Mouse (Mus musculus): ENCODE data around the gene Zfpm1. TPM values are rescaled to one million over a fixed set of nuclear protein-coding genes. Genes with fewer than 3 reads are reported as not detected.

Zfpm1 gene
- polyA plus RNA-seq, 1 experiment from 2014 or later, result 0.65 TPM

DNA sequence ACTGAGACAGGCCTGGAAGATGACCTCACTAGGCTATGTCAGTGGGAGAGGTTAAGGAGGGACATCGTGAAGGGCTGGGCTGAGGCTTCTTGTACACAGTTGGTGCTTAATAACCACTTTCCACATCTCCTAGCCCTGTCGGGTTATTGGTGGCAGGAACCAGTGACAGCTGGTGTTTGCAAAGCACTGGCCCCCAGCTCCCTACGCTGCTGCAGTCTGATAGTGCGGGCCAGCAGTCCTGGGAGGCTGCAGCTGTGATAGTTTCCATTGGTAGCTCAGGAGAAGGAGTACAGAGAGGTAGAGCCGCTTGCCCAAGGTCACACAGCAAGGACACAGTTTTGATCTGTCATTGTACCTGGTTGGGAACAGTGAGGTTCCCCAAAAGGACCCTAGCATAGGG lies 19.9 kb downstream of the Zfpm1 start:
- Histone ChIP-seq H3K9ac (replicated peaks; ENCODE audit: low read depth, low read length) (no peak overlapping the region), H3K4me2 (ENCODE audit: low read length) (no peak overlapping the region), H3K36me3 (ENCODE audit: control insufficient read depth, insufficient read depth) (no peaks in the 10 kb centered on the region), H3K4me1 (replicated peaks; ENCODE audit: control insufficient read depth, insufficient read depth, low read length) (no peaks in the 10 kb centered on the region), H3K9me3 (ENCODE audit: control insufficient read depth, low read length) (no peaks in the 10 kb centered on the region), H3K4me3 (replicated peaks; ENCODE audit: low read length) (no peak overlapping the region), H3K27ac (ENCODE audit: low read length) (no peak overlapping the region), H3K27me3 (replicated peaks; ENCODE audit: control insufficient read depth, insufficient read depth, low read length) (no peaks in the 10 kb centered on the region)
- 84% methylated on average over 5 of the region's 5 CpGs for WGBS
- ATAC-seq, result no peak

- Histone ChIP-seq H3K4me1 (replicated peaks; ENCODE audit: control insufficient read depth, insufficient read depth, low read length) (peaks cover 9% of the 10 kb centered on the region), H3K9me3 (ENCODE audit: control insufficient read depth, low read length) (no peaks in the 10 kb centered on the region), H3K9ac (replicated peaks; ENCODE audit: low read depth, low read length) (no peak overlapping the region), H3K4me2 (ENCODE audit: low read length) (no peak overlapping the region), H3K4me3 (replicated peaks; ENCODE audit: low read length) (no peak overlapping the region), H3K27me3 (replicated peaks; ENCODE audit: control insufficient read depth, insufficient read depth, low read length) (no peaks in the 10 kb centered on the region), H3K36me3 (ENCODE audit: control insufficient read depth, insufficient read depth) (no peaks in the 10 kb centered on the region), H3K27ac (ENCODE audit: low read length) (no peak overlapping the region)
- no peak for ATAC-seq
- WGBS, result 52% methylated on average over 6 of the region's 6 CpGs
Observed at GRCm38 (mm10) chr8:122303451-122303850, 21.5 kb downstream of the Zfpm1 start.

- Histone ChIP-seq H3K27ac (ENCODE audit: low read length) (no peak overlapping the region), H3K36me3 (ENCODE audit: control insufficient read depth, insufficient read depth) (no peaks in the 10 kb centered on the region), H3K4me2 (ENCODE audit: low read length) (no peak overlapping the region), H3K9me3 (ENCODE audit: control insufficient read depth, low read length) (no peaks in the 10 kb centered on the region), H3K4me3 (replicated peaks; ENCODE audit: low read length) (no peak overlapping the region), H3K27me3 (replicated peaks; ENCODE audit: control insufficient read depth, insufficient read depth, low read length) (no peaks in the 10 kb centered on the region), H3K4me1 (replicated peaks; ENCODE audit: control insufficient read depth, insufficient read depth, low read length) (peaks cover 9% of the 10 kb centered on the region), H3K9ac (replicated peaks; ENCODE audit: low read depth, low read length) (no peak overlapping the region)
- no peak for ATAC-seq
- WGBS, result 11% methylated on average over 3 of the region's 3 CpGs
Observed at GRCm38 (mm10) chr8:122304058-122304457, 22.1 kb downstream of the Zfpm1 start.

DNA sequence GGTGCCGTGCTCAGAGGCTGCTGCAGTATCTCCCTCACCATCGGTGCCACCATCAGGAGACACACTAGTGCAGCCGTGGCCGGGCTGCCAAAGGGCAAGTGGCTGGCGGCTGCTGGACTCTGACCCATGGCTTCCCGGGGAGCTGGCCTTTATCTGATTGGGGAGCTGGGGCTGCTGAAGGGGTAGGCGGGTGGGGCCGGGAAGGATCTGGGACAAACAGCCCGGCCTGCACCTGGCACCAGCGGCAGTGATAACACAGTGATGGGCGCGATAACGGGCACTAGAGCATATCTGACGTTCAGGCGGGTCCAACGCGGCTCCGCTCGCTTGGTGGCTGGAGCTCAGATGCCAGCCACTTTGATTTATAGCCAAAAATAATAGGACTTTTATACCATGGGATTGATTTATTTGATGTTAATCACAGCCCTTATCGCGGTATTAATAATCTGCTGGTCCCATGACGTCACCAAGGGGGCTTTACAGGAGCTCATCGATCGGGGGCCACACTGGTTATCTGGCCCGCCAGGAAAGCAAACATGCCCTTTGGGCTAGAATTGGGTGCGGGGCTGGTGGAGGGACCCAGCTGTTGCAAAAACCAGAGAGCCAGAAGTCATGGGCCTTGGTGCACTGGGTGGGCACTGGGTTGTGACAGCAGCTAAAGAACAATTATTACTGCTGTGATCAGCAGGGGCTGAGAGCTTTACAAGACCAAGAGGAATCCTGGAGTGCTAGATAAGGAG lies 24.9 kb downstream of the Zfpm1 start:
- peaks cover 9% of the 10 kb centered on the region for H3K4me1 ChIP-seq (replicated peaks; ENCODE audit: control insufficient read depth, insufficient read depth, low read length)
- no peaks in the 10 kb centered on the region for H3K9me3 ChIP-seq (ENCODE audit: control insufficient read depth, low read length)
- H3K4me2 ChIP-seq (ENCODE audit: low read length), result no peak overlapping the region
- H3K27me3 ChIP-seq (replicated peaks; ENCODE audit: control insufficient read depth, insufficient read depth, low read length), result no peaks in the 10 kb centered on the region
- H3K36me3 ChIP-seq (ENCODE audit: control insufficient read depth, insufficient read depth), result no peaks in the 10 kb centered on the region
- H3K4me3 ChIP-seq (replicated peaks; ENCODE audit: low read length), result no peak overlapping the region
- WGBS, result 78% methylated on average over 26 of the region's 26 CpGs
- ATAC-seq, result no peak
- H3K27ac ChIP-seq (ENCODE audit: low read length), result no peak overlapping the region
- H3K9ac ChIP-seq (replicated peaks; ENCODE audit: low read depth, low read length), result no peak overlapping the region

GRCm38 (mm10) chr8:122307836-122308235 lies 25.9 kb downstream of the Zfpm1 start:
- Histone ChIP-seq H3K4me3 (replicated peaks; ENCODE audit: low read length) (no peak overlapping the region), H3K4me1 (replicated peaks; ENCODE audit: control insufficient read depth, insufficient read depth, low read length) (peaks cover 9% of the 10 kb centered on the region), H3K36me3 (ENCODE audit: control insufficient read depth, insufficient read depth) (no peaks in the 10 kb centered on the region), H3K9me3 (ENCODE audit: control insufficient read depth, low read length) (no peaks in the 10 kb centered on the region), H3K27ac (ENCODE audit: low read length) (no peak overlapping the region), H3K9ac (replicated peaks; ENCODE audit: low read depth, low read length) (no peak overlapping the region), H3K4me2 (ENCODE audit: low read length) (no peak overlapping the region), H3K27me3 (replicated peaks; ENCODE audit: control insufficient read depth, insufficient read depth, low read length) (no peaks in the 10 kb centered on the region)
- 59% methylated on average over 8 of the region's 8 CpGs for WGBS
- peak; percentile 49 for ATAC-seq

- H3K27me3 ChIP-seq (replicated peaks; ENCODE audit: control insufficient read depth, insufficient read depth, low read length), result no peaks in the 10 kb centered on the region
- no peak overlapping the region for H3K9ac ChIP-seq (replicated peaks; ENCODE audit: low read depth, low read length)
- no peak for ATAC-seq
- WGBS, result 87% methylated on average over 12 of the region's 12 CpGs
- H3K4me3 ChIP-seq (replicated peaks; ENCODE audit: low read length), result no peak overlapping the region
- H3K4me2 ChIP-seq (ENCODE audit: low read length), result no peak overlapping the region
- no peaks in the 10 kb centered on the region for H3K9me3 ChIP-seq (ENCODE audit: control insufficient read depth, low read length)
- H3K27ac ChIP-seq (ENCODE audit: low read length), result no peak overlapping the region
- peaks cover 9% of the 10 kb centered on the region for H3K4me1 ChIP-seq (replicated peaks; ENCODE audit: control insufficient read depth, insufficient read depth, low read length)
- H3K36me3 ChIP-seq (ENCODE audit: control insufficient read depth, insufficient read depth), result no peaks in the 10 kb centered on the region
Observed at GRCm38 (mm10) chr8:122309272-122309671, 27.3 kb downstream of the Zfpm1 start.

GRCm38 (mm10) chr8:122311115-122311514 lies 29.2 kb downstream of the Zfpm1 start:
- WGBS, result 94% methylated on average over 2 of the region's 2 CpGs

DNA sequence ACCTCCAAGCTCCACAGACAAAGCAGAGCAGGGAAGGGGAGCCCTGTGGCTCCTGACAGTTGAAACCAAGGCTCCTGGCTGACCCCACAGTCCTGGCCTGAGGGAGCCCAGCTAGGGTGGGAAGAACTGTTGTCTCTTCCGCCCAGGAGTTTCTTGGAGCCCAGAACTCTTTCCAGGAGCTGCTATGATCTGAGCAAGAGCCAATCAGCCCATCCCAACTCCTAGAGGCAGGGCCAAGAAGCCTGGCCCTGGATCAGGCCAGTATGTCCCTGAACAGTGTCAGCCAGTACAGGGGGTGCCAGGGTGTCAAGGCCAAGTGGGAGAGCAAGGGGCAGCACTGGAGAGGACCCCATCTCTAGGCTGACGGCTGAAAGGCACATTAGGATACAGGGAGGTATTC lies 30.6 kb downstream of the Zfpm1 start:
- Histone ChIP-seq H3K9me3 (ENCODE audit: control insufficient read depth, low read length) (no peaks in the 10 kb centered on the region), H3K4me1 (replicated peaks; ENCODE audit: control insufficient read depth, insufficient read depth, low read length) (peaks cover 7% of the 10 kb centered on the region), H3K36me3 (ENCODE audit: control insufficient read depth, insufficient read depth) (no peaks in the 10 kb centered on the region), H3K27ac (ENCODE audit: low read length) (no peak overlapping the region), H3K9ac (replicated peaks; ENCODE audit: low read depth, low read length) (no peak overlapping the region), H3K27me3 (replicated peaks; ENCODE audit: control insufficient read depth, insufficient read depth, low read length) (no peaks in the 10 kb centered on the region), H3K4me3 (replicated peaks; ENCODE audit: low read length) (no peak overlapping the region), H3K4me2 (ENCODE audit: low read length) (no peak overlapping the region)
- no peak for ATAC-seq
- WGBS, result 79% methylated on average over 2 of the region's 2 CpGs

More at GRCm38 (mm10) chr8:122311115-122311514, 29.2 kb downstream of the Zfpm1 start:
- no peaks in the 10 kb centered on the region for H3K27me3 ChIP-seq (replicated peaks; ENCODE audit: control insufficient read depth, insufficient read depth, low read length)
- H3K9ac ChIP-seq (replicated peaks; ENCODE audit: low read depth, low read length), result no peak overlapping the region
- no peaks in the 10 kb centered on the region for H3K9me3 ChIP-seq (ENCODE audit: control insufficient read depth, low read length)
- H3K27ac ChIP-seq (ENCODE audit: low read length), result no peak overlapping the region
- H3K4me3 ChIP-seq (replicated peaks; ENCODE audit: low read length), result no peak overlapping the region
- no peaks in the 10 kb centered on the region for H3K36me3 ChIP-seq (ENCODE audit: control insufficient read depth, insufficient read depth)
- no peak overlapping the region for H3K4me2 ChIP-seq (ENCODE audit: low read length)
- ATAC-seq, result no peak
- H3K4me1 ChIP-seq (replicated peaks; ENCODE audit: control insufficient read depth, insufficient read depth, low read length), result peaks cover 9% of the 10 kb centered on the region

- H3K36me3 ChIP-seq (ENCODE audit: control insufficient read depth, insufficient read depth), result no peaks in the 10 kb centered on the region
- H3K4me1 ChIP-seq (replicated peaks; ENCODE audit: control insufficient read depth, insufficient read depth, low read length), result 0 out of 2 replicates have a peak, but pooled peaks cover under 1% of the 10 kb centered on the region
- no peak overlapping the region for H3K27ac ChIP-seq (ENCODE audit: low read length)
- 73% methylated on average over 12 of the region's 12 CpGs for WGBS
- H3K27me3 ChIP-seq (replicated peaks; ENCODE audit: control insufficient read depth, insufficient read depth, low read length), result no peaks in the 10 kb centered on the region
- no peak overlapping the region for H3K4me2 ChIP-seq (ENCODE audit: low read length)
- H3K9ac ChIP-seq (replicated peaks; ENCODE audit: low read depth, low read length), result no peak overlapping the region
- ATAC-seq, result no peak
- no peak overlapping the region for H3K4me3 ChIP-seq (replicated peaks; ENCODE audit: low read length)
- H3K9me3 ChIP-seq (ENCODE audit: control insufficient read depth, low read length), result no peaks in the 10 kb centered on the region
Observed at GRCm38 (mm10) chr8:122313310-122313709, 31.4 kb downstream of the Zfpm1 start.
